Mouse (Mus musculus): ENCODE measurements around the gene Vangl1. TPM values are rescaled to one million over a fixed set of nuclear protein-coding genes. Genes with fewer than 3 reads are reported as not detected.
A peak's percentile ranks its signal among the peaks of the same experiment; 100 is the strongest.
"Not testable (repeated sequence)": the region's sequence is repeated elsewhere in the genome, so short reads cannot be mapped to it uniquely, and the experiment has no call there.

Gene Vangl1
- total and polyA plus RNA-seq, 2 experiments from 2014 or later, result 5.7 to 6.5 TPM

DNA sequence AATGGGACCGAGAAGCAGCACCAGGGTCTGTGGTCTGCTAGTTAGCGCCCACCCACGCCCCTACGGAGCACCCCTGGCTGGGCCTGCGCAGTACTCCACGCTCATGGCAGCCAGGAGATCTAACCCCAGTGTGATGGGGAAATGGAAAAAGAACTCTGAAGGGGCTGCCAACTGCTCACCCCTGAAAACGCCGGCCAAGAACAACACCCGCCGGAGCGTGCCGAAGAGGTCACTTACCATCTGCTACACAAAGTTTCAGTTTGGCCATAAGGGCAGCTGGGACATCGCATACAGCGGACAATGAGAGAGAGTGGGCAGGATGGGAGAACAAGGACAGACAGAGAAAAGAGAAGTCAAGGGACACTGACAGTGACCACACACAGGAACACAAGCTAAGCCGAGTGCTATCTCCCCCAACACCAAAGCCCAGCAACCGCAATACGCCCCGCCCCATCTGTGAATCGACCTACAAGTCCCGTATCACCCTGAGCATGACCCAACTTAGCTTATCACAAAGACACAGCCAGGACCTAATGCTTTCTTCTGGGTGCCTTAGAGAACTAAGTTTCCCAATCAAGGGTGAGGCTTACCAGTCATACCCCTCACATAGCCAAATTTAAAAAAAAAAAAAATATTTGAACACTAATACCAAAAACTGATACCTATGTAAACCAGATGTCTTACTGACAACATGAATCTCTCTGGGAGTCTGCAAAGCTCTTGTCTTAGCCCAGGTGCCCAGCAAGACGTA, 38.8 kb downstream of the Vangl1 start:
- H3K4me3 ChIP-seq (ENCODE audit: low read depth, low read length), result no peak overlapping the region
- ATAC-seq (no peak), DNase-seq (no peak)
- H3K9me3 ChIP-seq (ENCODE audit: low read length), result no peaks in the 10 kb centered on the region
- H3K9ac ChIP-seq, result no peak overlapping the region
- H3K4me1 ChIP-seq (ENCODE audit: insufficient read depth), result peaks cover 19% of the 10 kb centered on the region
- H3K36me3 ChIP-seq (ENCODE audit: insufficient read depth), result no peaks in the 10 kb centered on the region
- H3K4me2 ChIP-seq (ENCODE audit: low read depth), result no peak overlapping the region
- no peaks in the 10 kb centered on the region for H3K27me3 ChIP-seq (ENCODE audit: insufficient read depth, low read length)
- no peak overlapping the region for H3K27ac ChIP-seq (ENCODE audit: low read depth, low read length)
- WGBS, result 86% methylated on average over 21 of the region's 21 CpGs
- TF ChIP-seq CTCF (IDR thresholded peaks at IDR 0.05; ENCODE audit: low read depth), result no peak

DNA sequence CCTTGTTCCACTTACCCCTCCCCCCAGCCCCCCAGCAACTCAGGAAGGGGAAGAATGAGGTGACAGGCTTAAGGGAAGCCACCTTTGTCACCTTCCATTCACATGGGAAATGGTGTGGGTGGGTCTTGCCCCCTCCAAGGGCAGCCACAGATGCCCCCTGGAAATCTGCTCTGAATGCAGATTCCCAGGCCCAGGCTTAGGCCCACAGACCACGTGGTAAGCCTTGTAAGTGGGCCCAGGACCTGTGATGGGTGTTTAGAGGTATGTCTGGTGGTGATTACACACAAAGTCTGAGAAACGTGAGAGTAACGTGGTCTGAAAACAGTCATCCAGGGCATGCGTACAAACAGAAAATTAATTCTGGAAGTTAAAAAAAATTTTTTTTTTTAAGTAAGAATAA, 39.6 kb downstream of the Vangl1 start:
- WGBS, result 72% methylated on average over 4 of the region's 4 CpGs
- DNase-seq, result no peak

DNA sequence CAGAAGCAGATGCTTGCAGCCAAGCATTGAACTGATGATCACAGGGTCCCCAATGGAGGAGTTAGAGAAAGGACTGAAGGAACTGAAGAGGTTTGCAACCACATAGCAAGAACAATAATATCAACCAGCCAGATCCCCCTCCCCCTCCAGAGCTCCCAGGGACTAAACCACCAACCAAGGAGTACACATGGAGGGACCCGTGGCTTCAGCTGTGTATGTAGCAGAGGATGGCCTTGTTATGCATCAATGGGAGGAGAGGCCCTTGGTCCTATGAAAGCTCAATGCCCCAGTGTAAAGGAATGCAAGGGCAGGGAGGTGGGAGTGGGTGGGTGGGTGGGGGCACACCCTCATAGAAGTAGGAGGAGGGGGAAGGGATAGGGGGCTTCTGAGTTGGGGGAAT, 40.6 kb downstream of the Vangl1 start:
- DNase-seq; ATAC-seq; H3K27me3 ChIP-seq (ENCODE audit: insufficient read depth, low read length); H3K9ac ChIP-seq; H3K9me3 ChIP-seq (ENCODE audit: low read length); H3K4me2 ChIP-seq (ENCODE audit: low read depth); H3K36me3 ChIP-seq (ENCODE audit: insufficient read depth); H3K4me3 ChIP-seq (ENCODE audit: low read depth, low read length); H3K4me1 ChIP-seq (ENCODE audit: insufficient read depth); H3K27ac ChIP-seq (ENCODE audit: low read depth, low read length): not testable (repeated sequence)
- WGBS, result 65% methylated on average over 1 of the region's 1 CpGs

More for the DNA sequence above, 39.6 kb downstream of the Vangl1 start:
- Histone ChIP-seq H3K4me3 (ENCODE audit: low read depth, low read length) (no peak overlapping the region), H3K9ac (no peak overlapping the region), H3K9me3 (ENCODE audit: low read length) (no peaks in the 10 kb centered on the region), H3K4me1 (ENCODE audit: insufficient read depth) (peaks cover 19% of the 10 kb centered on the region), H3K4me2 (ENCODE audit: low read depth) (no peak overlapping the region), H3K27me3 (ENCODE audit: insufficient read depth, low read length) (no peaks in the 10 kb centered on the region), H3K27ac (ENCODE audit: low read depth, low read length) (no peak overlapping the region), H3K36me3 (ENCODE audit: insufficient read depth) (no peaks in the 10 kb centered on the region)
- no peak for ATAC-seq
- no peak for TF ChIP-seq CTCF (IDR thresholded peaks at IDR 0.05; ENCODE audit: low read depth)

DNA sequence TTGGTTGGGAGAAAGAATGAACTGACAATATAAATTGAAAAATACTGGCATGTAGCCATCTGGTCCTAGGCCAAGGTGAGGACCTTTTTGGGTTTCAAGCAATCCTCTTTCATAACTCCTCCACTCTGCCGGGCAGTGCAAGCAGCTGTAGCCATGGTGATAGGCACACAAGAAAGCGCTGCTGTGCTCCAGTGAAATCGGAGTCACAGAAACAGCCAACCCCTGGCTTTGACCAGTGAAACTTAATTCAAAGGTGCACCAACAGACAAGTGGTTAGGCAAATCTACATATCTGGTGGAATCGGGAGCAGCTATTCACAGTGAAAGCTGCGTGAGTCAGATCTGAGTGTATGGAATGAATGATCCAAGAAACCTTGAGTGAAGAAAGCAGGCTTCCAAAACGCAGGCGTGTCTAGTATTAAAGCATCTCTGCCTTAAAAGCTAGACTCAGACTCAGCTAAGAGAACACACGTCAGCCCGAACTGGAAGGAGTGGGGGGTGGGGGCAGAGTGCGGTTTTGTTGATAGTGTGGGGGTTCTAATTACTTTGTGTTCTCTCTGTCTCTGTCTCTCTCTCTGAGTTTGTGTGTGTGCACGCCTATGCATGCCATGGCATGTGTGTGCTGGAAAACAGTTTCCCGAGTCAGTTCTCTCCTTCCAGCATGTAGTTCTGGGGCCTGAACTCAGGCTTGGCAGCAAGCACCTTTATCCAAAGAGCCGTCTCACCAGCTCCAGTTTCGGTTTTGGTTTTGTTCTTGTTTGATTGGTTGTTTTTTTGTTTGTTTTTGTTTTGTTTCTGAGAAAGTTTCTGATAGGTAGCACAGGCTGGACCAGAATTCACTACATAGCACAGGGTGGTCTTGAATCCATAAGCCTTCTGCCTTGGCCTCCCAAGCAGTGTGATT, 44.8 kb downstream of the Vangl1 start:
- Histone ChIP-seq H3K36me3 (ENCODE audit: insufficient read depth) (no peaks in the 10 kb centered on the region), H3K4me3 (ENCODE audit: low read depth, low read length) (no peak overlapping the region), H3K9me3 (ENCODE audit: low read length) (no peaks in the 10 kb centered on the region), H3K27ac (ENCODE audit: low read depth, low read length) (no peak overlapping the region), H3K27me3 (ENCODE audit: insufficient read depth, low read length) (no peaks in the 10 kb centered on the region), H3K9ac (no peak overlapping the region), H3K4me2 (ENCODE audit: low read depth) (no peak overlapping the region), H3K4me1 (ENCODE audit: insufficient read depth) (no peaks in the 10 kb centered on the region)
- peak; percentile 66 for ATAC-seq
- TF ChIP-seq CTCF (IDR thresholded peaks at IDR 0.05; ENCODE audit: low read depth), result no peak
- WGBS, result 45% methylated on average over 14 of the region's 14 CpGs
- DNase-seq, result peak; percentile 44

DNA sequence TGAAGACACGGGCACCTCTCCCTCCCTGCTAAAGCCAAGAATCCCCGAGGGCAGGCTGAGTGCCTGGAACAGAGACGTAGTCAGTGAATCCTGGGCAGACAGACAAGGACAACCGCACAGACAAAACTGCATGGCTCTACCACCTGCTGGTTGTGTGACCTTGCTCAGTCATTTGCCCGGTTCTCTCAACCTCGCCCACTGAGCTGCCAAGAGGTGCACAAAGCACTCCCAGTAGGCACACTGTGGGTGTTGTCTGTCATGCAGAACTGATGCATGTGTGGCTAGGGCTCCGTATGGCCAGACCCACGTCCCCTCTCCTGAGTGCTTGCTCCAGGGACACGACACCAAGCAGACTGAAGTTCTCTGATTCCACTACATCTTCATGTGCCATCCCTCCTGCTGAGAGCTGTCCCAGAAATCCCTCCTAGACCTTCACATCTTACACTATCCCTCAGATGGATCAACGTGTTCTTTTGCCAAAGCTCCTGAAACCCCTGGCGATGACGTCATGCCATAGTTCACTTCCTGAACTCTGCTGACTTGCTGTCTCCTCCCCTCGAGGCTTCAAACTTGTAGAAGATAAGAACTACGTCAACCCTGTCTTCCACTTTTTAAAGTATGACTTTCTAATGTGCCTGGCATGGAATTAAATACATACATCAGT, 45.6 kb downstream of the Vangl1 start:
- H3K27ac ChIP-seq (ENCODE audit: low read depth, low read length), result no peak overlapping the region
- no peak overlapping the region for H3K4me2 ChIP-seq (ENCODE audit: low read depth)
- no peak overlapping the region for H3K4me3 ChIP-seq (ENCODE audit: low read depth, low read length)
- TF ChIP-seq CTCF (IDR thresholded peaks at IDR 0.05; ENCODE audit: low read depth), result no peak
- DNase-seq (no peak), ATAC-seq (no peak)
- no peaks in the 10 kb centered on the region for H3K27me3 ChIP-seq (ENCODE audit: insufficient read depth, low read length)
- no peak overlapping the region for H3K9ac ChIP-seq
- WGBS, result 68% methylated on average over 14 of the region's 14 CpGs
- H3K36me3 ChIP-seq (ENCODE audit: insufficient read depth), result no peaks in the 10 kb centered on the region
- H3K4me1 ChIP-seq (ENCODE audit: insufficient read depth), result no peaks in the 10 kb centered on the region
- no peaks in the 10 kb centered on the region for H3K9me3 ChIP-seq (ENCODE audit: low read length)

DNA sequence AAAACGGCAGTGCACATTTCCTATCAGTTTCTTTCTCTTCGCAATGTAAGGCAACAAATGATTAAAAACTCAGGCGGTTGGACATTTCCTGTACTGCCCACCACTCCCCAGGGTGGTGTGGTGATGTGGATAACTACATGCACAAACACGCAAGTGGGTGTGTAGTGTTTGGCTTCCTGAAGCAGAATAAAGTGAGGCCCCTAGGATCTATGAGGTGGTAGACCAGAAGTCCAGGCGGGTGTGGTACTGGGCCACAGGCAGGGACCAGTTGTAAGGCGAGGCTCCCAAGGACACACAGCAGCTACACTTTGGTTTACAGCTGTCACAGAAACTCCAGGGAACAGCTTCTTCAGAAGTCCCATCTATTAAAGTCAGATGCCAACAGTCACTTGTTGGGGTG, 46.8 kb downstream of the Vangl1 start:
- Histone ChIP-seq H3K4me2 (ENCODE audit: low read depth) (no peak overlapping the region), H3K9ac (no peak overlapping the region), H3K36me3 (ENCODE audit: insufficient read depth) (no peaks in the 10 kb centered on the region), H3K4me1 (ENCODE audit: insufficient read depth) (no peaks in the 10 kb centered on the region), H3K27me3 (ENCODE audit: insufficient read depth, low read length) (no peaks in the 10 kb centered on the region), H3K4me3 (ENCODE audit: low read depth, low read length) (no peak overlapping the region), H3K27ac (ENCODE audit: low read depth, low read length) (no peak overlapping the region), H3K9me3 (ENCODE audit: low read length) (no peaks in the 10 kb centered on the region)
- ATAC-seq (no peak), DNase-seq (no peak)
- WGBS, result 95% methylated on average over 6 of the region's 6 CpGs
- TF ChIP-seq CTCF (IDR thresholded peaks at IDR 0.05; ENCODE audit: low read depth), result no peak
